Mouse (Mus musculus): ENCODE results near the gene Ceacam10. TPM values are rescaled to one million over a fixed set of nuclear protein-coding genes. Genes with fewer than 3 reads are reported as not detected.

Ceacam10 gene
- total RNA-seq, 2 experiments from 2014 or later = not detected

Other genes with a start within 250 kb of the Ceacam10 start
- 10 to 100 TPM; 62.1 to 63.3 TPM for gene Irgq, start 246.5 kb upstream of the Ceacam10 start, total RNA-seq (2021)
- gene Pinlyp, start 231.1 kb upstream of the Ceacam10 start, total RNA-seq (2021) = not detected
- 10 to 100 TPM; 36.8 to 43.4 TPM for gene Xrcc1, start 230.9 kb upstream of the Ceacam10 start, total RNA-seq (2021)
- 10 to 100 TPM; 11.8 to 13.3 TPM for gene Ethe1, start 189.7 kb upstream of the Ceacam10 start, total RNA-seq (2021)
- 1 to 10 TPM; 5.7 TPM for gene Zfp575, start 189.6 kb upstream of the Ceacam10 start, total RNA-seq (2021)
- gene Phldb3, start 166.4 kb upstream of the Ceacam10 start, total RNA-seq (2021) = under 1 TPM; 0.17 to 0.63 TPM
- 1 to 10 TPM in 1 of 2 experiments, under 1 TPM in 1; 0.57 to 1.3 TPM for gene Lypd3, start 140.7 kb upstream of the Ceacam10 start, total RNA-seq (2021)
- not detected for gene Tex101, start 100.5 kb upstream of the Ceacam10 start, total RNA-seq (2021)
- not detected for gene BC049730, start 68.0 kb upstream of the Ceacam10 start, total RNA-seq (2021)
- gene Gm4763, start 50.3 kb upstream of the Ceacam10 start, total RNA-seq (2021) = not detected
- under 1 TPM; 0.13 to 0.15 TPM for gene Cd177, start 16.9 kb upstream of the Ceacam10 start, total RNA-seq (2021)
- gene Gm9844, start 85.0 kb downstream of the Ceacam10 start, total RNA-seq (2021) = under 1 TPM in 1 of 2 experiments, not detected in 1; 0.97 TPM
- gene Lypd4, start 92.7 kb downstream of the Ceacam10 start, total RNA-seq (2021) = not detected
- gene Dmrtc2, start 92.9 kb downstream of the Ceacam10 start, total RNA-seq (2021) = not detected
- 100 to 1,000 TPM; 556 to 616 TPM for gene Rps19, start 107.2 kb downstream of the Ceacam10 start, total RNA-seq (2021)
- gene Cd79a, start 120.2 kb downstream of the Ceacam10 start, total RNA-seq (2021) = under 1 TPM in 1 of 2 experiments, not detected in 1; 0.22 TPM
- 10 to 100 TPM; 74.7 to 80.8 TPM for gene Arhgef1, start 125.7 kb downstream of the Ceacam10 start, total RNA-seq (2021)
- not detected for gene Gm4881, start 167.3 kb downstream of the Ceacam10 start, total RNA-seq (2021)
- gene Rabac1, start 195.5 kb downstream of the Ceacam10 start, total RNA-seq (2021) = 100 to 1,000 TPM; 318 to 321 TPM
- 1,000 to 10,000 TPM; 2,544 to 2,610 TPM for gene Atp1a3, start 228.8 kb downstream of the Ceacam10 start, total RNA-seq (2021)